Mouse (Mus musculus) gastrocnemius, postnatal 14 days (tissue): ENCODE data around the gene Lrp6. TPM values are rescaled to one million over a fixed set of nuclear protein-coding genes. Genes with fewer than 3 reads are reported as not detected.
A peak's percentile ranks its signal among the peaks of the same experiment; 100 is the strongest.

Source experiments
- DNase-seq: peaks from one replicate; pipeline ENCODE4 v3.0.0; 2021; ENCODE audit warnings: mixed read lengths
- intact Hi-C: fragments of 180-260 bp; cut with DNase I; formaldehyde crosslinking; loops from one replicate; pipeline ENCODE4 v1.15.1; 2025; ENCODE audit warnings: low total_unique reads
- total RNA-seq, 2 experiments: library from RNA; stranded (reverse); gene quantifications; 2 replicates each; pipeline ENCODE4 v1.2.3; 2021

Lrp6 gene
- total RNA-seq, 2 experiments from 2014 or later = 40.9 to 41.9 TPM

DNA sequence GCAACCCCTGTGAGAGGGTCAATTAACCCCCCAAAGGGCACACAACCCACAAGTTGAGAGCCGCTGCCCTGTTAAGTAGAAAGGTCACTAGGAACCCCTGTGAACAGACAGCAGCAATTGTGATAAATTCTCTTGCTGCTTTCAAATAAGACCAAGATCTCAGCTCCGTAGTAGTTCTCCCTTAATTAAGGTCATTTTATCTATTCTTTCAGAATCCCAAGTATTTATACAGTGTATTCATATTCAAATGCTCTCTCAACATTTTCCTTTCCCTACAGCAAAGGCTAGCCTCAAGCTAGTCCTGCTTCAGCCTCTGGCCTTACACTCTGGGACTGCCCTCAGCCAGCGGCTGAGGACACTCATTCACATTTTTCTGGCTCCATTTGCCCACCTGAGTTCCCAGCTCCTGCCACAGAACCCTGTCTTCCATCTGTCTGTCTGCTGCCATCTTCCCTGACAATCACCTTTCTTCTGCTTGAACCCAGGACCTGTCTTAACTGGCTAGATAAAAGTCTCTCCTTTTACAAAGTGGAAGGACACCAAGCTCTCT, 150.1 kb downstream of the Lrp6 start:
- intact Hi-C loops = no loop called here

DNA sequence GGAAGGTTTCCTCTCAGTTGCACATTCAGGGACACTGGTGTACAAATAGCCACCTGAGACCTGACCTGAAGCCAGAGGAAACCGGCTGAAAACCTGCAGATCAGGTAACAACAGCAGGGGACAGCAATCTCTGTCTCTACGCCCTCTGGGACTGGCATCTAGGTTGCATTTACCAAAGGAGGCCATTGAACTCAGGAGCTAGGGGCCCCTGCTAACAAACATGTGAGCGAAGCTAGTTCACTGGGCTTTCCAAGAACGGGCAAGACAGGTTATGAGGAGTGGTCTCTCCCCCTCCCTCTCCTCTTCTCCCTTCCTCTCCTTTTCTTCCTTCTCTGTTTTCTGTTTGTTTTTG, 152.3 kb downstream of the Lrp6 start:
- intact Hi-C loops = no loop called here
- DNase-seq = no peak

More for the DNA sequence above, 150.1 kb downstream of the Lrp6 start:
- DNase-seq = no peak

DNA sequence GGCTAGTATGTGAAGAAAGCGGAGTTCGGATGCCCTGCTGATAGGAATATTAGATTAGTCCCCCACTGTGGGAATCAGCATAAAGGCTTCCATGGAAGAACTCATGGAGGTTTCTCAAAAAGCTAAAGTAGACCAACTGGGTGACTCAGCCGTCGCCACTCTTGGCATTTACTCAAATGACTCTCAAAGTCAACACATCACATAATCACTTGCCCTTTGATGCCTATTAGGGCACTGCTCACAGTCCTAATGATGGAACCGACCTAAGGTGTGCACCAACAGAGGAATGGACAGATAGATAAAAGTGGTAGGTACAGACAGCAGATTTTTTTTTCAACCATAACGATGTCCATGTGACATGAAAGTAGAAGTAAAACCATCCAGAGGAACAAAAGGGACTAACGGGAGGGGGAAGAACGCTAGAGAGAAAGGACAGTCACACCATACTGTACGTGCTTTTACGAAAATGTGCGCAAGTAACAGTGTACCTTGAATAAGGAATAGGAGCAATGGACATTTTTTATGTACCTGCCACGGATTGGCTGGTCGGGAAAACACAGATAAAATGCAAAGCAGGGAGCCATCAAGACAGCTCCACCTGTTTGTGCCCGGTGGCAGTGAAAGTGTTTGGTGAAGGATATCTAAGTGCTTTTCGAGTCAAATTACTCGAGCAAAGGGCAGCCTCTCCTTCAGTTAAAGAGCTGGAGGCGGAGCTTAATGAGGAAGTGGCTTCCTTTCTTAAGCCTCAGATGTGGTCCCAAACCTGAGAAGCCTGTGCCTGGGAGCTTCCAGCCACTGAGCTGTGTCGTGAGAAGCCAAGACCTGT, 152.8 kb downstream of the Lrp6 start:
- DNase-seq = no peak

DNA sequence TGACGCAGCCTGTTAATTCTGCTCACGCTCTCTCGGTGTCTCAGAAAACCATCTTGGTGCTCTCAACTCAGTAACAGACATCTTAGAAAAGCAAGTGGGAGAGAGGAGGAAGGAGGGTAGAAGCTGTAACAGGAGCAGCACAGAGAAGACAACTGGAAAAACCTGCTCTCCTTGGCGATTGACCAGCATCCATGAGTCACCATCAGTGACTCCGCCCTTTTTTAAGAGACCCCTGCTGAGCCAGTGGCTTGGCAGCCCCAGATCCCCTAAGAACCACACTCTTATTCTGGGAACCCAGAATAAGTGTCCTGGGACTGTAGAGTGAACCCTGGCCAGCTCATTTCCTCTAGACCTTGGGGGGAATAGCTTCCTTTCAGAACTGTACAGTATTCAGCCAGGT, 159.5 kb downstream of the Lrp6 start:
- DNase-seq = no peak
- intact Hi-C loops = no loop called here

More for the DNA sequence above, 152.8 kb downstream of the Lrp6 start:
- intact Hi-C loops = no loop called here

DNA sequence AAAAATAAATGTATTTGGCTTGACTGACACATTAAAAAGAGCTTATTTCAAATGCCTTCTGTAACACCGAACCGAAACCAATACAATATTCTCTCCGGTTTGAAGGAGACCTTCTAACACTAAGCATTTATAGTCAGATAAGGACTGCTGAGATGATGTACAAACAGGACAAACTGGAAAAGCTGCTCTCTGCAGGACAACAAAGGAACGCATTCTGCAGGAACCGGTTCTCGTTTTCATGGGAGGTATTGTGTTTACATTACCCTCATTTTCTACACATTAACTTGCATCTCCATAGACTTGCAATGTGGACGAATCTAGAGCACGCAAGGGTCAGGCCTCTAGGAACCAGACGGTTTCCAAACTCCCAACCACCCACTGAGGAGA, 163.1 kb downstream of the Lrp6 start:
- DNase-seq = no peak
- intact Hi-C loops = no loop called here

DNA sequence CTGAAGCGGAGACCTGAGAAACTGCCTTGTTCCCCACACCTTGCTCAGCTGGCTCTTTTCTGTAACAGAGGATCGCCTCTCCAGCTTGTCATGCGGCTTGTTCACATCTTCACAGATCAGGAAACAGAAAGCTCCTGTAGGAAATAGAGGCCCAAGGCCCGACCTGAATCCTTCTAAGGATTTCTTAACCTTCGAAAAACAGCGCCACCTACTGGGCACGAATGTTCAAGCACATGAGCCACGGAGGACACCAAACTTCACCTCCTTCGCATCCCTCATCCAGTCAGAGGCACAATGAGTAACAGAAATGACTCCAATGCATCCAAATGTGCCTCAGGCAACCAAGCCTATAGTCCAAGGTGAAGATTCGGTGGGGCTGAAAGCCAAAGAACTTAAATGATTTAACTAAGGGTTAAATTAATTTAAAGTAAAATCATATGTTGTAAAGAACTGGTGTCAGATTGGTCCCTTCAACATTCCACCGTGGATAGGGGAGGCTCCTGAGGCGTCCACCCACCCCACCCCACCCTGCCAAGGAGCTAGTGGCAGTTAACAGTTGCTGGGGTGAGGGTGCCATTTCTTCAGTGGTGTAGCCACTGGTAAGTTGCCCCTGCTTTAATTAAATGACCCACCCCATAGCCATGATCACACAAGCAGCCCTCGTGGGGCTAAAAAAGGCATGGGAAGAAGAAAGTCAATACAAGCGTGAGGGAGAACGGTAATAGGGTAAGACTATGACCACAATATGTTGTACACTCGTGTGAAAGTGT, 163.7 kb downstream of the Lrp6 start:
- peak; percentile 60 for DNase-seq

More for the DNA sequence above, 163.7 kb downstream of the Lrp6 start:
- intact Hi-C loops = no loop called here

Other genes with a start within 250 kb of the Lrp6 start
- not detected for gene Bcl2l14, start 170.6 kb downstream of the Lrp6 start, total RNA-seq
- 1 to 10 TPM; 2.8 to 3.4 TPM for gene Mansc1, start 65.5 kb upstream of the Lrp6 start, total RNA-seq
- 10 to 100 TPM; 11.0 to 12.0 TPM for gene Borcs5, start 72.5 kb upstream of the Lrp6 start, total RNA-seq
- gene Dusp16, start 225.7 kb upstream of the Lrp6 start, total RNA-seq = 10 to 100 TPM; 13.5 to 14.4 TPM